Mouse (Mus musculus): Measurements from ENCODE around the gene Med23.

Med23 gene

GRCm38 (mm10) chr10:24873624-24874023 lies 3.8 kb downstream of the Med23 start:
- DNase-seq (ENCODE audit: low spot score), result no peak

- peak; percentile 54 for DNase-seq (ENCODE audit: low spot score)
These were observed 16.2 kb downstream of the Med23 start for GRCm38 (mm10) chr10:24886008-24886407.

- no peak for DNase-seq (ENCODE audit: low spot score)
These were observed 18.6 kb downstream of the Med23 start for GRCm38 (mm10) chr10:24888343-24888742.

- DNase-seq (ENCODE audit: low spot score), result peak; percentile 29
These were observed 26.1 kb downstream of the Med23 start for GRCm38 (mm10) chr10:24895927-24896326.

GRCm38 (mm10) chr10:24905627-24906026 lies 35.8 kb downstream of the Med23 start:
- DNase-seq (ENCODE audit: low spot score), result no peak

GRCm38 (mm10) chr10:24911199-24911598 lies 41.4 kb downstream of the Med23 start:
- DNase-seq (ENCODE audit: low spot score), result no peak

GRCm38 (mm10) chr10:24912576-24912975 lies 42.8 kb downstream of the Med23 start:
- DNase-seq (ENCODE audit: low spot score), result no peak

- DNase-seq (ENCODE audit: low spot score), result no peak
These were observed 45.7 kb downstream of the Med23 start for GRCm38 (mm10) chr10:24915486-24915885.

GRCm38 (mm10) chr10:24922977-24923376 lies 53.2 kb downstream of the Med23 start:
- DNase-seq (ENCODE audit: low spot score), result no peak

GRCm38 (mm10) chr10:24924296-24924695 lies 54.5 kb downstream of the Med23 start:
- no peak for DNase-seq (ENCODE audit: low spot score)

GRCm38 (mm10) chr10:24926380-24926779 lies 56.6 kb downstream of the Med23 start:
- no peak for DNase-seq (ENCODE audit: low spot score)

GRCm38 (mm10) chr10:24926962-24927720 lies 57.4 kb downstream of the Med23 start, which contains the start of gene Arg1:
TSS of gene Arg1 (minus strand) at chr10:24927484.
- DNase-seq (ENCODE audit: low spot score), result no peak

GRCm38 (mm10) chr10:24928072-24928471 lies 58.3 kb downstream of the Med23 start:
- DNase-seq (ENCODE audit: low spot score), result no peak

- no peak for DNase-seq (ENCODE audit: low spot score)
These were observed 60.4 kb downstream of the Med23 start for GRCm38 (mm10) chr10:24930143-24930542.

GRCm38 (mm10) chr10:24947871-24948270 lies 78.1 kb downstream of the Med23 start:
- DNase-seq (ENCODE audit: low spot score), result no peak

GRCm38 (mm10) chr10:24948278-24948677 lies 78.5 kb downstream of the Med23 start:
- DNase-seq (ENCODE audit: low spot score), result no peak

- DNase-seq (ENCODE audit: low spot score), result no peak
These were observed 80.4 kb downstream of the Med23 start for GRCm38 (mm10) chr10:24950223-24950622.

GRCm38 (mm10) chr10:24951575-24951974 lies 81.8 kb downstream of the Med23 start:
- DNase-seq (ENCODE audit: low spot score), result no peak

GRCm38 (mm10) chr10:24952549-24952948 lies 82.8 kb downstream of the Med23 start:
- DNase-seq (ENCODE audit: low spot score), result peak; percentile 42

- no peak for DNase-seq (ENCODE audit: low spot score)
These were observed 84.1 kb downstream of the Med23 start for GRCm38 (mm10) chr10:24953876-24954275.

- no peak for DNase-seq (ENCODE audit: low spot score)
These were observed 88.7 kb downstream of the Med23 start for GRCm38 (mm10) chr10:24958280-24959042.

- no peak for DNase-seq (ENCODE audit: low spot score)
These were observed 89.5 kb downstream of the Med23 start for GRCm38 (mm10) chr10:24959043-24959916.
